Mouse (Mus musculus): ENCODE measurements at regions not wholly inside any gene's neighbourhood (a gene's known extent, or its start where the extent isn't known, plus 50 kb on each side); places are given as distances from the start of the nearest gene placed in this dataset.

- no peak for DNase-seq (ENCODE audit: low read depth, low spot score)
Measured at GRCm38 (mm10) chr4:81730386-81730785, 287.8 kb upstream of the Mpdz start.

DNA sequence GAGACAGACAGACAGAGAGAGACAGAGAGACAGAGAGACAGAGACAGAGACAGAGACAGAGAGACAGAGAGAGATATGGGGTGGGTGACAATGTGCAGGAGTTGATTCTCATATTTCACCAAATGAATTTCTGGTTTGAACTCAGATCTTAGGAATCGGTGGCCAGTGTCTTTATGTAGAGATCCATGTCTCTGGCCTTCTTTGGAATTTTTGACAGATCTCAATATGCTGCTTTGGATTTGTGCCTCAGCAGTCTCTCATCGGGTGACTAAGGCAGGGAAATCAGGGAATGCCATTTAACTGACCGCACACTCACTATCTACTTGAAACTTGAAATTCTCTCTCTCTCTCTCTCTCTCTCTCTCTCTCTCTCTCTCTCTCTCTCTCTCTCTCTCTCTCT lies 286.3 kb upstream of the Mpdz start:
- DNase-seq (ENCODE audit: low read depth, low spot score) = peak; percentile 17

DNA sequence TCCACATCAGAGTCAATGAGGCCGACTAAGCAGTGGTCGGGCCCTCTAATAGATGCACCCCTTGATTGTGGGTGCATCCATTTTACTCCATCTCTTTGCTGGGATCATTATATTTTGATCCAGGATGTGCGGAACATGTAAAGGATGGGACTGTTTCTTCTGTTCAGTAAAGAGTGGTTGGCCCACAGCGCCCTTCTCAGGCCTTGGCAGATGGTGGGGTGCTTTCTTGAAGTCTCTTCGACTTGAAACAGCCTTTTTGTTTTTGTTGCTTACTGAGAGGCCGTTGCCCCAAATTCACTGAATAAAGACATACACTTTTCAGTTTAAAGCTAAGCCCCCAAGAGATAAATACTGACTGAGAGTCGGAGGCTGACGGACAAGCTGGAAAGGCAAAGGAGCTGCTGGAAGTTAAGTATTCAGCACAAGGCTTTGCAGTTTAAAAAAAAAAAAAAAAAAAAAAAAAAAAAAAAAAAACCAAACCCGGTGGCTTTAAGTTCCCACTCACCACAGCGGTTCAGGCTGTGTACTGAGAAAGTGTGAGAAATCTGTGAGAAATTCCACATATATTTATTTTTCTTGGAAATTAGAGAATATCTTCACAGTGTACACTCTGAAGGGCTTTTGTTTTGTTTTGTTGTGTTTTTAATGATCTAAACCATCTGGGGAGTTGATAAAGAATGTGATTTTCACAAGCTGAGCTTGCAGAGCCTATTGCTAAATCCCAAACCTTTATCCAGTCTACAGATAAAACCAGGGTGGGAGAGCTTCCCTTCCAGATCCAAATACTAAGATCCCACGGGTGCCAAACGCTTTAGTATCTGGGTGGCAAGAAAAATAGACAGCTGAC lies 285.3 kb upstream of the Mpdz start:
- peak; percentile 25 for DNase-seq (ENCODE audit: low read depth, low spot score)

DNA sequence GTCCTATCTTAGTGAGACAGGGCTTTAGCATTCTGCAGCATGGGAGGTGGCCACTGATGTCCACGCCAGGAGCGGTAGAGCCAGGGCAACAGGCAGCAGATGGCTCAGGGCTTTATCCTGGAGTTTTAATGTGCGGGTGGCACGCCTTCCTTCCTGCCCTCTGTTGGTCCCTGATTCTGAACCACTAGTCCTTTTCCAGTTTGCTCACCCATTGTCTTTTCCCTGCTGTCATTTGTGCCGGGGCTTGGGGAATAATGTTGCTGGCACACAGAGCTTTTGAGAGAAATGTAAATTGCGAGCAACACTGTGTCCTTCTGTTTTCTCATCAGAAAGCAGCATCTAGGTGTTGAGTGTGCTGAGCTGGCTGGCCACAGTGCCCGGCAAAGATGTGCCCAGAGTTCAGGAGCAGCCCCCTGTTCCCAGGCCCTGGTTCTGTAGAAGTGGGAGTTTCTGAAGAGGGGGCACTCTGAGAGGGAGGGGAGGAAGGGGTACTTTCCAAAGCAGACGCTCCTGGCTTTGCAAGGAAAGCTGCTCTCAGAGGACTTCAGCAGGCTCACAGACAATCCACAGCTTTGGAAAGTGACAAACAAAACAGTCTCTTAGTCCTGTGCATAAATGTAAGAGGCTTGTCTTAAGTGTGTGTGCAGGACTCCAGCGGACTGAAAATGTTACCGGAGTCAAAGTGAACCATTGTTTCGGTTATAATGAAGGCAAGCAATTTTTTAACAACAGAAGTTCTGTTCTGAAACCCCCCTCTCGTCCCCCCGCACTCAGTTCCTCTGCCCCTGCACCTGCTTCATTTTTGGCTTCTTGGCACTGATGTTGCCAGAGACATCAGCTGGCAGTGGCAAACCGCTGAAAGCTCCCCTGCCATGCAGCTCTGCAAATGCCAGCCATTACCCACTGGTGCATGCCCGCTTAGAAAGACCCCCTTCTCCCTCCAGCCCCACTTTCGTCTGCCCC lies 284.4 kb upstream of the Mpdz start:
- no peak for DNase-seq (ENCODE audit: low read depth, low spot score)

- DNase-seq (ENCODE audit: low read depth, low spot score) = peak; percentile 47
Measured at GRCm38 (mm10) chr4:81724751-81725150, 282.1 kb upstream of the Mpdz start.

- no peak for DNase-seq (ENCODE audit: low read depth, low spot score)
Measured at GRCm38 (mm10) chr4:81712378-81712777, 269.8 kb upstream of the Mpdz start.

- no peak for DNase-seq (ENCODE audit: low read depth, low spot score)
Measured at GRCm38 (mm10) chr4:81695182-81695581, 252.6 kb upstream of the Mpdz start.

DNA sequence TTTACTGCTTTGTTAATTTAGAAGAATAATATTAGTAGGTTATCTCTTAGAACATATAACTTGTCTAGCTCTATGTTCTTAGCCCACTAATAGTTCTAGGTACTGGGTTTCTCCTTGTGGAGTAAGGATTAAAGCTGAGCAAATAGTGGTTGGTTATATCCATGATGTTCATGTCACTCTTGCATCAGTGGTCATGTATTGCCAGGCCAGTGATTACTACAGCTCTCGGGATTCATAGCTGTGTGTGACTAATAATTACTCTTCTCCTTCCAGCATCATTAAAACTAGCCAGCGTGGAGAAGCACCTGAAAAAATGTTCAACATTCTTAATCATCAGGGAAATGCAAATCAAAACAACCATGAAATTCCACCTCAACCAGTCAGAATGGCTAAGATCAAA lies 234.6 kb upstream of the Mpdz start:
- no peak for DNase-seq (ENCODE audit: low read depth, low spot score)

- no peak for DNase-seq (ENCODE audit: low read depth, low spot score)
Measured at GRCm38 (mm10) chr4:81674871-81675270, 232.3 kb upstream of the Mpdz start.

- peak; percentile 5 for DNase-seq (ENCODE audit: low read depth, low spot score)
Measured at GRCm38 (mm10) chr4:81673398-81674265, 231.0 kb upstream of the Mpdz start.

DNA sequence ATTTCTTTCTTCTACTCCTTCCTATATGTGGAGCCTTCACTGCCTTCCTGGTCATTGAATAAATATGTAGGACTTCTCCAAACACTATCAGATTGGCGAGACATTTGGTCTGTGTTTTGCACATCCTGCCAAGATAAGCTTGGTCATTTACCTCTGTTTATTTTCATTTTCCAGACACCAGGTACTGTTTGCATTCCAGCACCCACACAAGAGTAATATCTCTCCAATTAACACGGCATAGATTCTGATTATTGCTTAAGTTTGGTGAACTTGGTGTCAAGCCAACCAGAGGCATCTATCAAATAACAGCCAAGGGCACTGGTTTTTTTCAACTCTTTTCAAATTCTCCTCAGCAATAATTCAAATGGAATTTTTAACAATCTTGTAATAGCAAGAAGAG lies 229.4 kb upstream of the Mpdz start:
- peak; percentile 17 for DNase-seq (ENCODE audit: low read depth, low spot score)

DNA sequence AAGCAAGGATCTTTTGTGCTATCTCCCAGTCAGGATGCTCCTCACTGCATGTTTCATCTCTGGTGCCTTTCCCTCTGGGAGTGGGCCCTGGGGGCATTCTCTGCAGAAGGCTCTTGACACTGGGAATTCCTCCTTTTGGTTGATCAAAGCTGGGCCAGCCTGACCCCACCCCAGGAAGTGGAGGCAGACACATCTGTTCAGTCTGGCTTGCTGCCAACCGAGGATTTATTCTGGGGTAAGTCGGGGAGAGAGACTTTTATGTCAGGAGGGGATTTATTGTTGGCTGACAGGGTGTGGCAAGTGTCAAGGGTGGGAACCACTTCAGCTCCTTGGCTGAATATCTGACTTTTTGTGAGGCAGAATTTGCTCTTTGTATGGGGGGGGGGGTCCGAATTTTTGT lies 226.6 kb upstream of the Mpdz start:
- DNase-seq (ENCODE audit: low read depth, low spot score) = peak; percentile 29

DNA sequence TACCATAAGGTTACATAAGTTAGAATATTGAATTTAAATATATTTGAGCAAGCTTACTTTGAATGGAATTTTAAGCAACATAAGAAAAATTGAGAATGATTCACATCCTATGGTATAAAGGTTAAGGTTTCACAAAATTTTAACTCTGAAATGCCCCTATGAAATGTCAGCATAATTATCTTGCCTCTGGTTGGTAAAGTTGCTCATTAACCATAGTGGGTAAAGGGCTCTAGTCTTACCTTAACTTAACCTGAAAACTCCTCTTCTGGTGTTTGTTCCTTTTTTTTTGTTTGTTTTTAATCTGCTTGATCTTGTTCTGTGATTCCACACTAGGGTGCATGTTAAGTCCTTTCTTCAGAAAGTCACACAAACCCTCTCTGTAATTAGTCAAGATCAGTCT lies 218.5 kb upstream of the Mpdz start:
- no peak for DNase-seq (ENCODE audit: low read depth, low spot score)

DNA sequence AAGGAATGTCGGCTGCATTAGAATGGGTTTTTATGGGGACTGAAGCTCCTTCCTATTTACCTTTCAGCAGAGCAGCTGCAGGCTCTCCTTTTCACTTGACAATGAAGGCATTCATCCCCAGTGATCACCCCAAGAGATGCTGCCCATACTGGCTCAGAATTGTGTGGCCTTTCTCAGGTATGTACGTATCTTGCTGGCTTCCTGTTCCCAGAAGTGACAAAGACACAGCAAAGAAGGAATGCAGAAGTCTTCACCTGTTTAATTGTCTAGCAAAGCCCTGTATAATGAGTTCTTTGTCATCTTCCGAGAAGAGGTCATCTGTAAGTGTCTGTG lies 185.8 kb upstream of the Mpdz start:
- DNase-seq (ENCODE audit: low read depth, low spot score) = no peak

GRCm38 (mm10) chr4:81627714-81628495 lies 185.3 kb upstream of the Mpdz start:
- DNase-seq (ENCODE audit: low read depth, low spot score) = no peak

DNA sequence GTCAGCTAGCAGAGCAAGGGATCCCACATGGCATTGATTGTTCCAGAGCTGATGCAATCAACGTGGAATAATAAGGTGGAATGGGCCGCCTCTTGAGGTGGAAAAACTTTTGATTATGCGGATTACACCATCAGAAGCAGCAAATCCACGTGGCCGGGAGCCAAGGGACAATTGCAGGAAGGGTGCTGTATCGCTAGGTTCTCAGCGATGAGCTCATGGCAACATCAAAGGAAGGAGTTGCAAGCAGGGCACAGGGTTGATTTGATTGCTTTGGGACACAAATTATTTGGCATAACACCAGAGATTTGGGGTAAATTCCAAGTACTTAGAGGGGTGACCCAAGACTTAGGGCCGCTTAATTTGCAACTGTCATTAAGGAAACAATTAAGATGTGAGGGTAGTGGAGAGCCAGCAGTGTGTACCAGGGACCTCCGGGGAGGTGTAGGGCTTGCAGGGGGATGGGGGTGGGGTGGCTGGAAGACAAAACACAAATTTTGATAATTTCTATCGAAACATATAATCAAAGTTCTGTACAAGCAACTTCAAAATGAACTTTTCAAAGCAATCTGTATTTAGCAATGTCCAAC lies 182.8 kb upstream of the Mpdz start:
- no peak for DNase-seq (ENCODE audit: low read depth, low spot score)

DNA sequence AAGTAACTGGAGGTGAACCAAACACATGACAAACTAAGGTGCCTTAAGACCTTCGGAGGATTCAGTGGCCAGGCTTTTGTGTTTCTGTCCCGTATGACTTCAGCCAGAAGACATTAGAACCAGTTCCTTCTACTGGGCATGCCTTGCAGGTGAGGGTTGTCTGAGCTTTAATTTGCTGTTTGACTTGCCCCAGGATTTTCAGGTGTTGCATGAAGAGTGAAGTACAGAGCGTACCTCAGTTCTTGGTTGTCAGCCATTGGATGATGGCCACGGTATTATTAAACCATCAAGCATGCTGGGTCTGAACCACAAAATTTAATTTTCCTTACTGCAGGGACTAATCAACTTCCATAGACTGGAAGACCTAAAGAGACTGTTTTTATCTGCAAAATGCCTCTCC lies 181.5 kb upstream of the Mpdz start:
- DNase-seq (ENCODE audit: low read depth, low spot score) = no peak

DNA sequence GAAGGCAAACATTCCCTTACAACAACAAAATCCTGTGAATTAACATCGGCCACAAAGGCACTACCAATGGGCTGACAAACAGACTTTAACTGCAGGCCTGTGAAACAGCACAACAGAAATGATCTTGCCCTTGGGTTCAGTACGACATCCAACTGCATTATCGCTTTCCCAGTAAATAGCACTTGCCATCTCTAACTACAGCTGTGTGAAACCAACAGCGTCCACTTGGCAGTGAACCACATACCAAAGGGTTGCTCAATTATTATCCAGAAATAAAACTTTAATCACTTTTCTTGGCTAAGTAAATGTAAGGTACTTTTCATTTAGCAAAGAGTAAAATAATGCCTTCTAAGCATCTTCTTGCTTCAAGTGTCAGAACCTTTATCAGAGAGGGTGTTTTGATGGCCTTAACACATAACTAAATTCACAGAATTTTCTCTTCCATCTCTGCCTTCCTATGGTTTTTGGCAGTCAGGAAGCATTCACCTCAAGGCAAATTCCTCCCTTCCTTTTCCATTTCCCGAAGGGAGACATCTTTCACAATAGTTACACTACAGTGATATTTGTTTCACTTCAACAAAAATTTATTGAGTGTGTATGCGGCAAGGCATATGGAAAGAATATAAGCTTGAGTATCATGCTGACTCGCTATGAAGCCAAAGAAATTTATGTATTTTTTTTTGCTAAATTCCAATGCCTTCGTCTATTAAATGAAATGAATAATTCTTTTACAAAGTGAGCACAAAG lies 178.9 kb upstream of the Mpdz start:
- peak; percentile 69 for DNase-seq (ENCODE audit: low read depth, low spot score)

DNA sequence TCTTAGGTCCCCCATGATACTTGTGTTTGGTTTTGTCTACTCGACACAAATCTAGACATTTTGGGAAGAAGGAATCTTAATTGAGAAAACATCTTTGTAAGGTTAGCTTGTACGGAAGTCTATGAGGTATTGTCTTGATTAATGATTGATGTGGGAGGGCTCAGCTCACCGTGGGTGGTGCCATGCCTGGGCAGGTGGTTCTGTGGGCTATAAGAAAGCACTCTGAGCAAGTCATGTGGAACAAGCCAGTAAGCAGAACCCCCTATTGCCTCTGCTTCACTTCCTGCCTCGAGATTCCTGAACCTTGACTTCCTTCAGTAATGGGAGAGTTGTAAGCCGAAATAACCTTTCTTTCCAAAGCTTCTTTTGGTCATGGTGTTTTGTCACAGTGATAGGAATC lies 174.6 kb upstream of the Mpdz start:
- no peak for DNase-seq (ENCODE audit: low read depth, low spot score)

- peak; percentile 42 for DNase-seq (ENCODE audit: low read depth, low spot score)
Measured at GRCm38 (mm10) chr4:81611191-81611590, 168.6 kb upstream of the Mpdz start.
